Mouse (Mus musculus): Measurements from ENCODE around the gene Rab3a.

The Rab3a gene

DNA sequence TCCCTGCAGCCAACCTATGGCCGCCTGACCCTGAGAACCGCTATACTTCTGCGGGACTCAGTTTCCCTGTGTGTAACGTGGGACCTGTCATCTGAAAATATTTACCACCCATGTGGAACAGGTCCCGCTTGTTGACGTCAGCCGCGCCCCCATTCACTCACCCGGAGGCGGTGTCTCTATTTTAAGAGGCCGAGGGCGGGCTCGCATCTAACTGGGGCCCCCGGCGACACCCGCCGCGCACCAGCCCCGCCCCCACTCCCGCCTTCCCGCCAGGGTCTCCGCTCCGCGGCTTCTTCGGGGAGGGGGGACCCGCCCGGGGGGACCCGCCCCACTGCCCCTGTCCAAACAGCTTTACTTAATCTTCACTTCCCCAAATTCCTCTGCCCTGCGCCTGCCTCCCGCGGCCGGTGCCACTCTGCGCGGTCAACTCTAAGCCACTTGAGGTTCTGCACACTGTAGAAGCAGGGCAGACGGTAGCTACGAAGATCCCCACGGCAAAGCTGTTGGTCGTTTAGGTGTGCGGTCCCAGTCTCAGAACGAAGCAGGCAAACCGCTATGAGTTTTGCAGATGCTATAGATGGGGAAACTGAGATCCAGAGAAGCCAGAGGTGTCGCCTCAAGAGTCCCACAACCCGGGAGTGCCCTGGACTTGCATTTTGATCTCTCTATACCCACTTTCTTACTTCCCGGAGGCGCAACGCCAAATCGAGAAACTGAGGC is 49.4 kb downstream of the Rab3a start:
- DNase-seq = peak; percentile 93

DNA sequence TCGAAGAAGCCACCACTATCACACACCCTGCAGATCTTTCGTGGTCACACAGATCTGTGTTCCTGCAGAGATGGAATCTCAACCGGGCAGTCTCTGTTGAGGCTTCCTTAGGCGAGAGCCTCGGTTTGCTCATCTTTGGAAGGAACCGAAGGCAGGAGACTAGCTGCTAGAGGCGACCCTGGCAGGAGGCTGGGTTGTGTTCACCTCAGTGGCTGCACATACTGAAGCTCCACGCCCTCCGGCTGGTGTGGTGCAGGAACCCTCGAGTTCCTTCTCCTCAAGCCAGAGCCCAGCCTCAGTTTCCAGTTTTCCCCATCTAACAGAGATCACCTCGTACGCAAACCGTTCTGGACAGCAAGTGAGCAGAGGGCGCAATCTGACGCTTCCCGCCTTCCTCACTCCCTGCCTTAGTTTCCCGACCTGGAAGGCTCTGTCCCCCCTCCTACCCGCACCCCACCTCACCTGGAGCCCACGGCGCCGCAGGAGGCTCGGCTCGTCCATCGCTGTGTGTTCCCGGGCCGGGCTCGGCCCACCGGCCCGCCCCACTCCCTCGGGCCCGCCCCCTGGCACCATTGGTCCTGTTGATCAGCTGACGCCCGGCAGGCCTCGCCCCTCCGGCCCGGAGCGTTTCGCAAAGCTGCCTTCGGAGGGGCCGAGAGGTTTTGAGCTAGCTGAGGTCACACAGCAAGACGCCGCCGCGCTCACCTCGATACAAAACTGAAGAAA is 50.2 kb downstream of the Rab3a start, which contains the start of gene Mast3:
Mast3 (minus strand) TSS at position 574 of the 726 bp plus-strand sequence.
- peak; percentile 88 for DNase-seq

DNA sequence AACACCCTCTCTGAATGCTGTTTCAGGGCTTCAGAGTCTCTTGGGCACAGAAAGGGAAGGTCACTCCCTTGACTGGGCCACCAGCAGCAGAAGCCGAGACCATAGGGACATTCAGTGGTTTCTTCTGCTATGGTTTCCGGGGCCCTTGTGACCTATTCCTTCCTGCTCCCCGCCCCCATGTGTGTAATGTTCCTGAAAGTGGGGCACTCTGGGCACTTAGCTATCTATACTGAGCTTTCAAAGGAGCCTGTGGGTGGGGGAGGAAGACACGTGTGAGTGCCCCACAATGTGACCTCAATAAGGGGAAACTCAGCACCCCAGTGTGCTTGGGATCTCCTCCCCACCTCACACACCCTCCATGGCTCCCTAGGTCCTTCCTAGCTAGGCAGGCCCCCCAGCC is 52.1 kb downstream of the Rab3a start:
- peak; percentile 80 for DNase-seq

- no peak for DNase-seq
Observed at GRCm38 (mm10) chr8:70807304-70807703, 52.8 kb downstream of the Rab3a start.

DNA sequence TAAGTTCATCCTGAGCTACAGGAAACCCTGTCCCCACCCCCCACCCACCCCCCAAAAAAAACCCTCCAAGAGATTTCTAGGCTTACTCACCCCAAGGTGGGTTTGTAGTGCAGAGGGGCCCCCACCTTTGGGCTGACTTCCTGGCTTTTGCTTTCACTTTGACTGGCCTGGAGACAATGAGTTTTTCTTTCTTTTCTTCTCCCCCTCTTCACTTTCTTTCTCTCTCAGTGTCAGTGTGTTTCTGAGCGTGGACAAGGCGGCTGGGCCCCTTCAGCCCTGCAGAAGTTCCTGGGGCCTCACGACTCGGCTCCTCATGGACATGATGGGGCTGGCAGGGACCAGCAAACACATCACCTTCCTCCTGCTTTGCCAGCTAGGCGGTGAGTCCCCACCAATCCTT is 53.8 kb downstream of the Rab3a start, which contains the start of gene Il12rb1:
Il12rb1 (plus strand) TSS at position 211 of the 400 bp plus-strand sequence.
- peak; percentile 61 for DNase-seq

Measured in thymus, postnatal 4 days (tissue).